Mouse (Mus musculus) cerebellum, postnatal 25 days (tissue): ENCODE results near the gene Hs3st5.
A peak's percentile ranks its signal among the peaks of the same experiment; 100 is the strongest.

Experiments
- DNase-seq, 2 experiments: peaks; one replicate each; pipeline ENCODE4 v3.0.0; 2021; ENCODE audit warnings: mixed read lengths in 2 of 2

Gene Hs3st5

DNA sequence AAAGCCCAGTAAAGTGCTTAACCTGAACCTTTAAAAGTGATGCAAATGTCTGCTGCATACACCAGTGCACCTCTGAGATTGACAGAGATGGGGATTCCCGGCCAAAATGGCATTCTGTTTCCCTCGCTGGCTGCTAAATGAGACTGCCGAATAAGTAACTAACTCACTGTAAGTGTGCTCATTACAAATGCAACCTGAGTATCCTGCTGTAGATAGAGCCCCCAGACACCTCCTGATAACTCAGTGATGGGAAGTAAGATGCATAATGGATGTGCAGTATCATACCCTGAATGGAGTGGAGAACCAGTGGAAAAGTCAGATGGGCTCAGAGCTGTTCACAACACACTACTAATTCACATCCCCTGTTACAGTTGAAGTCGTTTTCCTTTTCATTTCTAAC, 298.7 kb downstream of the Hs3st5 start:
- no peak for DNase-seq

DNA sequence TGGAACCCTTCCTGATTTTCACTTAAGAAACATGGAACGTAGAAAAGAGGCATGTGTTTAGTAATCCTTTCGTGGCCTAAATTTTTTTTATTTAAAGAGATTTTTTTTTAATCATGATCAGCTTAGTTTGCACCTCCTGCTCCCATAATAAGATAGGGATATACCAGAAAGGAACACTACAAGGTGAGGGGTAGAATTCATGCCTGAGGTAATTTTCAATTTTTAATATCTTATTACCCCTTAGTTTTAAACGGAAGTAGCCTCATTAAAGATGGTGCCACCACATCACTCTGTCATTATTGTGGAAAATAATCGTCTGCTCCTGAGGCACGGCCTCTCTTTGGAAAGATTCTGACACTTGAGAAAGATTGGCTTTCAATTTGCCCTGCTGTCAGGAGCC, 299.2 kb downstream of the Hs3st5 start:
- DNase-seq, result no peak

DNA sequence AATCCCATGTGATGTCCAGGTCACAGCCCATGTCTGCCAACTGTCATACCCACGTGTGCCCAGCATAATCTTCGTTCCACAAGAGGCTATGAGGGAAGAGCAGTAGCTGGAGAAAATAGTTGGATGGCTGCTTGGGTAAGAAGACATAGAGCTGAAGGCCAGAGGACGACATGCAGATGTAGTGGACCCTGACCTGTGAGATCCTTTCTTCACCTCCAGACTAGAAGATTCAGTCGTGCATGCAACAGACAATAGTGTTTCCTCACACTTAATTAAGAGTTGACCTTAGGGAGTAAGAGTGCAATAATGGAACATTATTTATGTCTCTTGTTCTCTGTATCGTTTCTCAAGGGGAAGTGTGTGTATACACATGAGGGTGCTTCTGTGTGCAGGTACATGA, 300.4 kb downstream of the Hs3st5 start:
- DNase-seq, result no peak

DNA sequence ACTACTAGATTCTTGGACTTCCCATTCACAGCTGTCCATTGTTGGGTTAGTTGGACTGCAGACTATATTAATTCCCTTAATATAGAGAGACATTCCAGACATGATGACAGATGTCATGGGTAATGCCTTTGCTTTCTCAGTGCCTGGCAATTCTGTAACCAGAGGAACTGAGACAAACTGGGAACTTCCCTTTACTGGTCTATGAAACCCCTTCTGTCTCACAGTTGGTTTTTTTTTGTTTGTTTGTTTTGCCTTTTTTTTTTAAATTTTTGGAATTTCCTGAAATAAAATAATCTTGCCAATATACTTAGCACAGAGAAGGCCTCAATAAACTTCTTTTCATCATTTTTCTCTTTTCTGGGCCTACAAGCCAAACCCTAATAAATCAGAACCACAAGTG, 312.3 kb downstream of the Hs3st5 start:
- no peak for DNase-seq

DNA sequence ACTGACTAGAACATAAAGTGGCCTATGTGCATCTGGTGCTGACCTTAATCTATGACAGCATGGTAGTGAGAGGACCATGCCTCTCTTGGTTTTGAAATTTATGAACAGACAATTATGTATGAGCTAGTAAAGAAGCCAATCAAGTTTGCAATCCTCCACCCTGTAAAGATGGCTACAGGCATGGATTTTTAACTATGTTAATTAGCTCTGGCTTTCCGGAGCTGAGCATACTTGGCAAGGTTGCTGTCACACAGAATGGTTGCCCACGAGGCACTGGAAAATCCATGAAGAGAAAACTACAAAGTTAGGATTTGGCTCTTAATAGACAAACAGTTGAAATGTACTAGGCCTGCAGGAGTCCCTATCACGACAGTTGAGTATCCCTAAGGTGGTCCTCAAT, 322.5 kb downstream of the Hs3st5 start:
- no peak for DNase-seq

DNA sequence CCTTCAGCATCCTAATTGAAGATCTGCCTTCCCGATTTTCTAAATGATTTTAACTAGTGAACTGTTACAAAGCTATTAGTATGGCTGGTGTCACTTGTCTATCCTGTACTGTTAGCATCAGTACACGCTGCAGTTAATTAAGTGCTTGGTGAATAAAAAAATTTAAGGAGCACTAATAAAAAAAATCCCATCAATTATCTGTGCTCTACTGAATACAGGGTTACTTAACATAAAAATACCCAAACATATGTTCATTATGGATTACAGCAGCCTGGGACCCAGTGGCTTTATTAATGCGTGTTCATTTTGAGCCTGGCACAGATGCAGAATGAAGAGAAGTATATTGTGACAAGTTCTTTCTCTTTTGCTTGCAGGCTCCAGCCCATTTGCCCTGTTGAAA, 325.6 kb downstream of the Hs3st5 start:
- DNase-seq, result no peak

DNA sequence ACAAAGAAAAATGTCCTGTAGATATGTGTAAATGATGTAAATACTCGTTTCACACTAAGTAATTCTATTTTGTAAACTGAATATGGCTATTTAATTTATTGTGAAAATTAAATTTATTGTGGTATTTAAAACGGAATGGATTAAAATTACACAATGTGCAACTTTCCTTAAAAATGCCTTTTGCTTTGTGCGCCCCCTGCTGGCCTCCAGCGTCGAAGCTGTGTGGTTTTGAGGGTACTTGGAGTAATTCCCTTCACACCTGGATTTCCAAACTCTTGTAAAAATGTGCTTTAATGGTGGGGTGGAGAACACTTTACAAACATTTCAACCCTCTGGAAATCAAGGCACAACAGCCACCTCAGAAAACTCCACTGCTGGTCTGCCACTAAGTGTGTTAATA, 327.6 kb downstream of the Hs3st5 start:
- DNase-seq, result peak; percentile 23 to 54

DNA sequence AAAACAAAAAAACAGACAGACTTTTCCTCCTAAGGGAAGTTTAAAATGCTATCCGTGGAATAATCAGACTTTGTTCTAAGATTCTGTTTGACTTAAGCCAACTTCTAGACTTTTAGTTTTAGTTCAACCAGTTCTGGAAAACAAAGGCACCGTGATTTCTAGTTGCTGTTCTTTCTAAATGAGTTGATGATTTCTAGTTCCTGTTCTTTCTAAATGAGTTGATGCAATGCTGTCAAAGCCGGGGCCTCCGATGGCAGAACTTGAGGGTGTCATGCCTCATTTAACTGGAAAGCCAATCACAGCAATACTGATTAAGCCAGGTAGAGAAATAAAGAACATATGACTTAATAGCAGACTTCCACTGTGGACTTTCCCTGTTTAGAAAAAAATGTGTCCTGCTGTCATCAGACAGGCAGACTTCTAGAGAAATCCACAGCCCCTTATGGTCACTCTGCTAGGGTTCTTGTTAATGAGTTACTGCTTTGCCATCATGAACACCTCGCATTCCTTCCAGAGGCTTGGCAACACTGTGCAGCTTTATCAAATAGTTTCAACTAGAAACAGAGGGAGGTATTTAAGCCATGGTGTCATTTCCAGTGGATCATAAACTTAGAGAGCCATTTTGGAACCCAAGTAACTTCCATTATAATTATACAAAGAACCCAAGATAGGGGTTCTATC, 329.4 kb downstream of the Hs3st5 start:
- no peak for DNase-seq

DNA sequence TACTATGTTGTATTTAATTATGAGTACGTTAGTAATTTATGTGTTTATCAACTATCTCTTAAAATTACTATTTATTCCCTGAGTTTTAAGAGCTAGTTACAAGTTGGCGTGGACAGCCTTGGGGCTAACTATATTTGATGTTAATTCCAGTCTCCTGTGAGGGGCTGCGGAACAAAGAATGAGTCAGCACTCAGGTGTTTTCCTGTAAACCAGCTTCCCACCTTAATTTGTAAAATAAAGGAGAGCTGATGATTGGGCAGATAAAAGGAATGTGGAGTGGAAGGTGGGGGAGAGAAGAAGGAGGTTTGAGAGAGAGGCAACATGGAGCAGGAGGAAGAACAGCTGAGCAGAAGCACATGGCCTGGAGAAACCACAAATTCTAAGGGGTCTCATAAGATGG, 343.6 kb downstream of the Hs3st5 start:
- no peak for DNase-seq

DNA sequence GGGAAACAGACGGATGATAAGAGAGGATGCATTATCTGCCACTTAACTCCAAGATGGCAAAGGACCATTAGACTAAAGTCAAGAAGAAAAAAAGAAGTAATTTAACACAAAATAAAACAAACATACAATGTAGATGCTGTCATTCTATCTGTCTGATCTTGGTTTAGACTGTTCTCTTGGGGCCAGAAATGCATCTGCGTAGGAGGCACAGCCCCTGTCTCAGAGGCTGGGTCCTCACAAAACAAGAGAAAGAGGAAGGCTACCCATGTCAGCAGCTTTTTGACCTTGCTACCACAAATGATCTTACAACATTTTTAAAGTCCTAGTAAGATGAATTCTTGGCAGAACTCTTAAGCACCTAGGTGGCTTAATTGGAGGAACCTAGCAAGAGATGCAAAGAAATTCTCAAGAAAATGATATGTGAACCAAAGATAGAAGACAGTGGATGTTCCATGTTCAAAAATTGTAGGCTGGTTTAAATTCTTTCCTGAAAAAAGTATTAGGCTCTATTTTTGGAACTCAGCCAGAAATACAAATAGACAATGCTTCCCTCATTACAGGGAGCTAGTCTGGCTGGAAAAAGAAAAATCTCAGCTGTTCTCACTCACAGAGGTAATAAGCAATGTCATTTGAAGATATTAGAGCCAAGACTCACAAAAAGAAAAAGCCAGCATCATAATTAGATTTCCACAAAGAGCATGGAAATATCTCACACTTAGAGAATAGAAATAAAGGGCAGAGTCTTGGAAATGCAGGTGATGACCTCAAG, 355.7 kb downstream of the Hs3st5 start:
- no peak for DNase-seq
